In genomic region chr2:59831831-59832230, GRCm38 (mm10) we compare ENCODE assay signal across 10 mouse cellular contexts.
"Had no signal": no experiment of that assay in that cellular context is flagged by ENCODE, and none has a peak within 500 bp of the region (broad histone marks: within the 10 kb centered on the region; RNA-seq: fewer than 3 reads in every experiment).

No protein-coding gene starts in this region.

- H3K9ac ChIP-seq: limb, embryonic 13.5 days; liver, embryonic 14.5 days; midbrain, embryonic 13.5 days had no signal

- H3K9me3 ChIP-seq: limb, embryonic 13.5 days; midbrain, embryonic 13.5 days had no signal

- DNase-seq: kidney, postnatal 10 days; kidney, postnatal 4 days; left cerebral cortex, postnatal 4 days; lung, adult 18-20 months; lung, postnatal 36 days; thymus, postnatal 14 days had no signal

- H3K27me3 ChIP-seq: limb, embryonic 13.5 days had no signal

- H3K27ac ChIP-seq: limb, embryonic 13.5 days; liver, embryonic 14.5 days; midbrain, embryonic 13.5 days; stomach, postnatal 0 days had no signal

- H3K4me2 ChIP-seq: limb, embryonic 13.5 days; midbrain, embryonic 13.5 days had no signal

- H3K36me3 ChIP-seq: midbrain, embryonic 13.5 days had no signal

- ATAC-seq: midbrain, embryonic 13.5 days had no signal

- H3K4me3 ChIP-seq: limb, embryonic 13.5 days; midbrain, embryonic 13.5 days had no signal
